Mouse (Mus musculus) C3H10T1/2 (cell line): ENCODE results near the gene Zfp956. TPM values are rescaled to one million over a fixed set of nuclear protein-coding genes. Genes with fewer than 3 reads are reported as not detected.

Experiments used
- polyA plus RNA-seq, 2 experiments: library from polyadenylated mRNA; unstranded; fragments of >200 nt; fragmentation: generic; extraction: Trizol; gene quantifications; one replicate each; pipeline ENCODE4 v1.2.1; 2012; ENCODE audit warnings: missing spikeins in 2 of 2

Zfp956 gene
- polyA plus RNA-seq, result 1 to 10 TPM; 1.5 to 4.2 TPM

GRCm38 (mm10) chr6:47953191-47953726, at the start of gene Zfp956:
TSS of gene Zfp956 (plus strand) at chr6:47953390.

GRCm38 (mm10) chr6:47920447-47921340, 32.5 kb upstream of the Zfp956 start, which contains the start of gene Zfp212:
TSS of gene Zfp212 (plus strand) at chr6:47920476.

Other genes starting within 250 kb of the Zfp956 start
- gene Pdia4, start 140.0 kb upstream of the Zfp956 start, polyA plus RNA-seq, result 10 to 100 TPM in 1 of 2 experiments, 1 to 10 TPM in 1; 7.5 to 68.6 TPM
- gene Zfp786, start 122.5 kb upstream of the Zfp956 start, polyA plus RNA-seq, result under 1 TPM; 0.04 to 0.61 TPM
- gene Zfp398, start 117.7 kb upstream of the Zfp956 start, polyA plus RNA-seq, result 1 to 10 TPM in 1 of 2 experiments, under 1 TPM in 1; 0.67 to 2.8 TPM
- 1 to 10 TPM; 4.8 to 9.7 TPM for gene Zfp282, start 76.2 kb upstream of the Zfp956 start, polyA plus RNA-seq
- 10 to 100 TPM in 1 of 2 experiments, 1 to 10 TPM in 1; 5.0 to 14.3 TPM for gene Zfp212, start 32.9 kb upstream of the Zfp956 start, polyA plus RNA-seq
- 10 to 100 TPM in 1 of 2 experiments, 1 to 10 TPM in 1; 8.6 to 18.6 TPM for gene Zfp777, start 95.5 kb downstream of the Zfp956 start, polyA plus RNA-seq
- 10 to 100 TPM in 1 of 2 experiments, 1 to 10 TPM in 1; 5.6 to 14.9 TPM for gene Zfp746, start 133.2 kb downstream of the Zfp956 start, polyA plus RNA-seq